Mouse (Mus musculus): ENCODE data around the gene Krtap17-1.

Krtap17-1 gene

DNA sequence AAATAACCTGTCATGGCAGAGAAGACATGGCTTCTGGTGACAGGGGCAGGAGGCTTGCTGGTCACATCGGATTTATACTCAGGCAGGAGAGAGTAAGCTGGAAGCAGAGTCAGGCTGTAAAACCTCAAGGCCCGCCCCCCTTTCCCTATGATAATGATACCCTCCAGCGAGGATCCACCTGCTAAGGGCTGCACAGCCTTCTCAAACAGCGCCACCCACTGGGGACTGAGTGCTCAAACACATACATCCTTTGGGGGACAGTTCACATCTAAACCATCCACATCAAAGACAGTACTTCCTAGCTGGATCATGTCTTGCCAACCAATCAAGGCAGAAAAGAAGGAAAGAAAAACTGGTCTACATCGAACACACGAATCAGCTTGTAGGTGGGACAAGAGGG, 29.6 kb downstream of the Krtap17-1 start:
- no peak for DNase-seq (ENCODE audit: low spot score)

- no peak for DNase-seq (ENCODE audit: low spot score)
These were observed 45.6 kb downstream of the Krtap17-1 start, which contains the start of gene Krtap9-5 for GRCm38 (mm10) chr11:99948175-99948574. TSS of gene Krtap9-5 (plus strand) at chr11:99948475.
